Mouse (Mus musculus): ENCODE measurements around the gene Arl6ip4.

GRCm38 (mm10) chr5:124100128-124101044 lies 15.5 kb upstream of the Arl6ip4 start:
- TF ChIP-seq CTCF (IDR thresholded peaks at IDR 0.05; ENCODE audit: extremely low read depth, insufficient read length, insufficient replicate concordance, low read depth, low read length): no peak
- no peak for TF ChIP-seq POLR2A (IDR thresholded peaks at IDR 0.05; ENCODE audit: low read depth, low read length)
